ENCODE assay signal across 8 mouse cellular contexts in the genomic region with DNA sequence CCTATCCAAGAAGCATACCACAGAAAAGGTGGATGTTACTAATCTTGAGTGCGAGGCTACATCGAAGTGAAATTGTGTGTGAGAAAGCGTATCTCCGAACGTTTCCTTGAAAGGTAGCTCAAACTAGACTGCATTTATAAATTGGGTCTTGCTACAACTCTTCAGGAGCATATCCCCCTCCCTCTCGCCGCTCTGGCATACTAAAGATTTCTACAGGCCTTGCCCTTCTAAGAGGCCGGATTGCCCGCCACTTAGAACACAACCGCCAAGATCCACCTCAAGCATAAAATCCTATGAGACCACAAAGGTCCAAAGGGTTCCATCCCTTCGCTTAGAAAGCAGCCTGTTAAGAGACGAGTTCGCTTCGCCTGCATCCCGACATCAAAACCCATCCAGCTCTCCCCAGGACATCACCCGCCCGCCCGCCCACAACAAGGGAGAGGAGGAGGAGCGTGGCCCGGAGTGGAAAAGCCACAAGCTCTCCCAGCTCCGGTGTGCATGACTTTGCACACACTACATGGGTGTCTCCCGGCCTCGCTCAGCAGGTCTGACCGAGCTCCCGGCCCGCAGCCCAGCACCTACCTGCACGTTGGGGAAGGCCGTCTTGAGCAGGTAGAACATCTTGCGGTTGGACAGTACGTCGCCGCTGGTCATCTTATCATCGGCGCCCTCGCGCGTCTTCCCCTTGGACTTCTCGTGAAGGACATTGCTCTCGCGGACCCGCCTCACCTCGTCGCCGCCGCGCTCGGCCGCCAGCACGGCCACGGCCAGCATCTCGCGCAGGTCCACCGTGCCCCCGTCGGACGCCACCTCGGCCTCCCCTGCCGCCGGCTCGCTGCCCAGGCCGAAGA. TPM values are rescaled to one million over a fixed set of nuclear protein-coding genes. Genes with fewer than 3 reads are reported as not detected.
DNase-seq lines count a peak whose midpoint lies in the region; ATAC-seq and TF ChIP-seq lines count a peak whose summit lies in the region.

No protein-coding gene starts in this region.

- peaks cover 2% of the 10 kb centered on the region for H3K36me3 ChIP-seq in liver, adult 2 months (ENCODE audit: control insufficient read depth, insufficient read depth, low read length)
- H3K36me3 ChIP-seq in stomach, postnatal 0 days (ENCODE audit: control insufficient read depth, insufficient read depth, low read length): no peaks in the 10 kb centered on the region

- TF ChIP-seq POLR2A in liver, adult 2 months (IDR thresholded peaks at IDR 0.05; ENCODE audit: extremely low read depth, insufficient read depth, low read length): peak; percentile 37; the same call in 1 of the 2 replicates

- no peak for TF ChIP-seq CTCF in liver, adult 2 months (IDR thresholded peaks at IDR 0.05; ENCODE audit: low read depth, low read length)
- no peak for TF ChIP-seq CTCF in stomach, postnatal 0 days (IDR thresholded peaks at IDR 0.05; ENCODE audit: low read depth)

- DNase-seq in 3T3-L1 (ENCODE audit: low read depth, low spot score): peak; percentile 65
- peak; percentile 48 for DNase-seq in adipocyte (ENCODE audit: low spot score)
- DNase-seq in embryo, embryonic 10.5 days (ENCODE audit: low spot score): peak; percentile 66
- DNase-seq in gastrocnemius, postnatal 25 days: peak; percentile 27
- peak; percentile 35 for DNase-seq in kidney, adult 9 months
- DNase-seq in liver, adult 2 months (ENCODE audit: extremely low read depth, low read depth, low spot score): peak; percentile 52
- peak; percentile 54 for DNase-seq in naive thymus-derived CD4-positive, alpha-beta T cell, adult 2 months (ENCODE audit: low read depth)
- DNase-seq in stomach, postnatal 0 days (ENCODE audit: low spot score): peak; percentile 74

- no peaks in the 10 kb centered on the region for H3K9me3 ChIP-seq in stomach, postnatal 0 days (ENCODE audit: control insufficient read depth, low read length)

- ATAC-seq in stomach, postnatal 0 days (ENCODE audit: low FRiP score, low TSS enrichment): peak; percentile 84

- peak overlapping the region; percentile 66 for H3K27ac ChIP-seq in liver, adult 2 months (replicated peaks; ENCODE audit: insufficient read depth, low read depth, low read length)
- H3K27ac ChIP-seq in stomach, postnatal 0 days (replicated peaks): peak overlapping the region; percentile 94

- H3K4me3 ChIP-seq in liver, adult 2 months (ENCODE audit: insufficient read depth, low read depth, low read length): peak overlapping the region; percentile 91
- H3K4me3 ChIP-seq in stomach, postnatal 0 days (ENCODE audit: low read depth, low read length): peak overlapping the region; percentile 98

- TF ChIP-seq EP300 in stomach, postnatal 0 days (optimal IDR thresholded peaks at IDR 0.05): no peak

- peaks cover 8% of the 10 kb centered on the region for H3K4me1 ChIP-seq in liver, adult 2 months (ENCODE audit: control insufficient read depth, insufficient read depth, low read length)
- H3K4me1 ChIP-seq in stomach, postnatal 0 days (replicated peaks; ENCODE audit: control insufficient read depth, insufficient read depth): no peaks in the 10 kb centered on the region

- peak overlapping the region; percentile 65 for H3K4me2 ChIP-seq in stomach, postnatal 0 days (replicated peaks; ENCODE audit: low read depth)

- H3K27me3 ChIP-seq in liver, adult 2 months (ENCODE audit: control insufficient read depth, insufficient read depth, low read length): no peaks in the 10 kb centered on the region
- no peaks in the 10 kb centered on the region for H3K27me3 ChIP-seq in stomach, postnatal 0 days (ENCODE audit: control insufficient read depth, insufficient read depth, low read length)

- 4% methylated on average over 61 of the region's 61 CpGs for WGBS in liver, adult 2 months
- 1% methylated on average over 55 of the region's 61 CpGs for WGBS in stomach, postnatal 0 days

- H3K79me2 ChIP-seq in liver, adult 2 months (ENCODE audit: control insufficient read depth, insufficient read depth, low read length): peaks cover 17% of the 10 kb centered on the region; the same call in 1 of the 2 replicates

- H3K9ac ChIP-seq in liver, adult 2 months (ENCODE audit: low read depth, low read length): peak overlapping the region; percentile 92
- peak overlapping the region; percentile 96 for H3K9ac ChIP-seq in stomach, postnatal 0 days (ENCODE audit: low read length)

RNA-seq across cellular contexts. Expression of a gene that starts 0.8 kb away (rescaled TPM):
- total RNA-seq in gastrocnemius, postnatal 25 days (2021): 10 to 100 TPM; 25.4 to 26.4 TPM
- 26.6 and 27.8 TPM in 2 replicates for total RNA-seq in liver, adult 2 months (2014; rRNA removed)
- polyA plus RNA-seq in liver, adult 2 months (2012; rRNA removed): 4.7 and 5.8 TPM in 2 replicates
- polyA plus RNA-seq in stomach, postnatal 0 days (2015; fragmentation: Nextera tagmentation; extraction: Ambion mirVana): 23.5 and 23.6 TPM in 2 replicates

Comparison
In these comparisons a context has a peak if more than half of its experiments do, and no peak if none do; other contexts are left out.
1. Peak in every context shown above with its lines: DNase-seq, ATAC-seq, H3K4me3 ChIP-seq and H3K27ac ChIP-seq.